Comparison of ENCODE assay signal across 8 mouse cellular contexts in genomic region chr4:107879254-107880050, GRCm38 (mm10). TPM values are rescaled to one million over a fixed set of nuclear protein-coding genes. Genes with fewer than 3 reads are reported as not detected.
A peak's percentile ranks its signal among the peaks of the same experiment; 100 is the strongest.
DNase-seq lines count a peak whose midpoint lies in the region; ATAC-seq lines count a peak whose summit lies in the region.

TSS of gene Magoh (plus strand) at chr4:107879755.

- peak within 1 kb of the TSS; percentile 82 for H3K4me3 ChIP-seq in hindbrain, embryonic 12.5 days

- no peaks in the 10 kb centered on the region for H3K27me3 ChIP-seq in hindbrain, embryonic 12.5 days

- H3K4me2 ChIP-seq in hindbrain, embryonic 12.5 days (replicated peaks) = peak within 1 kb of the TSS; percentile 88

- H3K27ac ChIP-seq in hindbrain, embryonic 12.5 days = peak within 1 kb of the TSS; percentile 68

- peak; percentile 100 for DNase-seq in NIH3T3 (ENCODE audit: low read depth)
- DNase-seq in cerebellum, postnatal 10 days = peak; percentile 99
- DNase-seq in frontal cortex, postnatal 10 days (ENCODE audit: low spot score in 2 of 2) = peak; percentile 91 to 97
- DNase-seq in layer of hippocampus, postnatal 14 days (ENCODE audit: low spot score in 2 of 2) = peak; percentile 96 to 97
- DNase-seq in lung, postnatal 14 days = peak; percentile 98
- peak; percentile 90 for DNase-seq in retina, adult 2 months (ENCODE audit: low read depth, low spot score)
- DNase-seq in thymus, postnatal 36 days = peak; percentile 92 to 94

- H3K36me3 ChIP-seq in hindbrain, embryonic 12.5 days = peaks cover 33% of the 10 kb centered on the region

- peak within 1 kb of the TSS; percentile 83 for H3K9ac ChIP-seq in hindbrain, embryonic 12.5 days

- WGBS in hindbrain, embryonic 12.5 days = 4% methylated on average over 48 of the region's 48 CpGs

- no peaks in the 10 kb centered on the region for H3K9me3 ChIP-seq in hindbrain, embryonic 12.5 days (replicated peaks)

- ATAC-seq in hindbrain, embryonic 12.5 days (ENCODE audit: low FRiP score) = peak; percentile 90

- H3K4me1 ChIP-seq in hindbrain, embryonic 12.5 days = peaks cover 11% of the 10 kb centered on the region

RNA-seq across cellular contexts. Expression of gene Magoh, which starts in this region (rescaled TPM):
- polyA plus RNA-seq in hindbrain, embryonic 12.5 days (2016; fragmentation: Nextera tagmentation; extraction: Ambion mirVana) = 173 and 174 TPM in 2 replicates
- 10 to 100 TPM; 37.4 to 40.5 TPM for total RNA-seq in layer of hippocampus, postnatal 14 days (2021)

Comparison
In these comparisons a context has a peak if more than half of its experiments do, and no peak if none do; other contexts are left out.
1. Peak in every context shown above with its lines: DNase-seq, ATAC-seq, H3K4me3 ChIP-seq and H3K27ac ChIP-seq.